Mouse (Mus musculus) kidney, adult 2 months (tissue): Measurements from ENCODE around the gene Zdhhc15.

Source experiments
- CTCF ChIP-seq: fragments of 200-500 bp; conservative IDR thresholded peaks from 2 replicates; pipeline ENCODE4 v1.5.1; 2011; ENCODE audit warnings: low read depth, mild to moderate bottlenecking, control low read depth, low read length, moderate library complexity, mixed read lengths; ENCODE audit not compliant: insufficient read depth, insufficient read length
- POLR2A ChIP-seq: fragments of 200-500 bp; IDR thresholded peaks from one replicate; pipeline ENCODE4 v1.6.1; 2011; ENCODE audit warnings: low read depth, low read length, control low read depth

DNA sequence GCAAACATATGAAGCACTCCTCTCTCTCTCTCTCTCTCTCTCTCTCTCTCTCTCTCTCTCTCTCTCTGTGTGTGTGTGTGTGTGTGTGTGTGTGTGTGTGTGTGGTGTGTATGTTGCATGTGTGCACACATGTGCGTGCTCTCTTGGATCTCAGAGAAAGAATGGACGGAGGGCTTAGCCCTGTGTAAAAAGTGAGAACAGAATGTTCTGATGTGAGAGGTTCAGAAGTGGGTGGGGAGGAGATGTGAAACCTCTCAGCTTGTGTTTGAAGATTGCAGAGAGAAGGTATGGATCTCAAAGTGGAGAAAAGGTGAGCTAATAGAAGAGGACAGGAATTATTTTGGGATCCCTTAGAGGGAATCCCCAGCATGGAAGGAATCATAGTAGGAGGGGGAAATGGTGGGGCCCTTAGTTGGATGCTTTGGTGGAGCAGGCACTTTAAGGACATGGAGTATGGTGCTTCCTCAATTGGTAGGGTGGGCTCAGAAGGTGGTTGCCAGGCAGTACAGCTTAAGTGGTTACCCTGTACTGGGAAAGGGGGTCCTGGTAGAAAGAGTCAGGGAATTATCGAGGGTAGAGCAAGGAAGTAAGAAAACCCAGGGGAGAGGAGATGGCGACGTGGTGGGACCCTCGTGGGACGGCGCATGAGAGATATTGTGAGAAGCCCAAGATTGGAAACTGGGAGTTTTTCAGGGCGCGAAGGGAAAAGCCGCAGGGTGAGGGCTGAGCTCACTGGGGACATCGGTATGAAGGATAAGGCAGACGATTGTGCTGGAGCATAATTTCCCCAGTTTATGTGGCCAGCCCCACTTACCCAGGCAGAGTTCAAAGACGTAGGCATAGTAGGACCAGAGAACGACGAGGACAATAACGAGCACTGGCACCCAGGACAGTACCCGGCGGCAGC lies 761 bp downstream of the Zdhhc15 start:
- TF ChIP-seq POLR2A (no peak), CTCF (no peak)
